Mouse (Mus musculus) kidney, postnatal 0 days (tissue): Measurements from ENCODE around the gene Efemp2. TPM values are rescaled to one million over a fixed set of nuclear protein-coding genes. Genes with fewer than 3 reads are reported as not detected.

Source experiments
- ATAC-seq: fragments of 200-750 bp; cut with Nextera tagmentation; replicated peaks from 2 replicates; pipeline ENCODE4 v1.8.0; 2017; ENCODE audit warnings: low read depth, moderate number of reproducible peaks, moderate TSS enrichment, moderate library complexity; ENCODE audit not compliant: low FRiP score
- DNase-seq: peaks from one replicate; pipeline ENCODE4 v3.0.0-alpha.2; 2016; ENCODE audit warnings: low spot score
- H3K27ac ChIP-seq: fragments of 300-500 bp; sonication (generic); 2 replicates; pipeline ENCODE4 v1.5.1; 2014; ENCODE audit warnings: mild to moderate bottlenecking
- H3K27me3 ChIP-seq: fragments of 300-500 bp; sonication (generic); 2 replicates; pipeline ENCODE4 v1.6.1; 2014; ENCODE audit warnings: low read length, mixed read lengths; ENCODE audit not compliant: insufficient read depth
- H3K36me3 ChIP-seq: fragments of 300-500 bp; sonication (generic); 2 replicates; pipeline ENCODE4 v1.6.1; 2014; ENCODE audit warnings: low read length, mixed read lengths; ENCODE audit not compliant: insufficient read depth
- H3K4me1 ChIP-seq: fragments of 300-500 bp; sonication (generic); replicated peaks from 2 replicates; pipeline ENCODE4 v1.6.1; 2014; ENCODE audit warnings: antibody characterized with exemption, low read length, mixed read lengths; ENCODE audit not compliant: insufficient read depth
- H3K4me2 ChIP-seq: fragments of 300-500 bp; sonication (generic); 2 replicates; pipeline ENCODE4 v1.6.1; 2014; ENCODE audit warnings: mild to moderate bottlenecking, low read length, moderate library complexity, mixed read lengths
- H3K4me3 ChIP-seq: fragments of 300-500 bp; sonication (generic); replicated peaks from 2 replicates; pipeline ENCODE4 v1.5.1; 2014; ENCODE audit warnings: low read depth, low read length
- H3K9ac ChIP-seq: fragments of 300-500 bp; sonication (generic); 2 replicates; pipeline ENCODE4 v1.6.1; 2014; ENCODE audit warnings: low read depth, low read length
- H3K9me3 ChIP-seq: fragments of 300-500 bp; sonication (generic); replicated peaks from 2 replicates; pipeline ENCODE4 v1.6.1; 2016; ENCODE audit warnings: low read length, inconsistent platforms, mixed read lengths
- CTCF ChIP-seq: IDR thresholded peaks from 2 replicates; pipeline ENCODE4 v1.5.1; 2016; ENCODE audit warnings: antibody characterized with exemption, low read depth, mild to moderate bottlenecking, moderate library complexity
- WGBS: fragments of 180-500 bp; shearing (Covaris S2); extraction: QIAGEN DNeasy Blood & Tissue Kit; methylation state at CpG from one replicate; pipeline ENCODE4 v1.1.7; 2014; 5-methylcytosine and 5-hydroxymethylcytosine counted together
- polyA plus RNA-seq: library from polyadenylated mRNA; unstranded; fragments of >200 nt; fragmentation: Nextera tagmentation; extraction: Ambion mirVana; gene quantifications from 2 replicates; pipeline ENCODE4 v1.2.1, GENCODE M21; 2015

Gene Efemp2
- polyA plus RNA-seq, 1 experiment from 2014 or later, result 126 TPM

- Histone ChIP-seq H3K4me3 (no peak overlapping the region), H3K27me3 (no peaks in the 10 kb centered on the region), H3K36me3 (no peaks in the 10 kb centered on the region), H3K27ac (no peak overlapping the region), H3K9me3 (no peaks in the 10 kb centered on the region), H3K4me1 (peaks cover 6% of the 10 kb centered on the region; the same call in 1 of the 2 replicates), H3K4me2 (no peak overlapping the region), H3K9ac (no peak overlapping the region)
- no peak for DNase-seq
- no peak for TF ChIP-seq CTCF
- ATAC-seq, result no peak
- 94% methylated on average over 3 of the region's 3 CpGs for WGBS
Observed at GRCm38 (mm10) chr19:5513005-5513349, 39.2 kb downstream of the Efemp2 start.

DNA sequence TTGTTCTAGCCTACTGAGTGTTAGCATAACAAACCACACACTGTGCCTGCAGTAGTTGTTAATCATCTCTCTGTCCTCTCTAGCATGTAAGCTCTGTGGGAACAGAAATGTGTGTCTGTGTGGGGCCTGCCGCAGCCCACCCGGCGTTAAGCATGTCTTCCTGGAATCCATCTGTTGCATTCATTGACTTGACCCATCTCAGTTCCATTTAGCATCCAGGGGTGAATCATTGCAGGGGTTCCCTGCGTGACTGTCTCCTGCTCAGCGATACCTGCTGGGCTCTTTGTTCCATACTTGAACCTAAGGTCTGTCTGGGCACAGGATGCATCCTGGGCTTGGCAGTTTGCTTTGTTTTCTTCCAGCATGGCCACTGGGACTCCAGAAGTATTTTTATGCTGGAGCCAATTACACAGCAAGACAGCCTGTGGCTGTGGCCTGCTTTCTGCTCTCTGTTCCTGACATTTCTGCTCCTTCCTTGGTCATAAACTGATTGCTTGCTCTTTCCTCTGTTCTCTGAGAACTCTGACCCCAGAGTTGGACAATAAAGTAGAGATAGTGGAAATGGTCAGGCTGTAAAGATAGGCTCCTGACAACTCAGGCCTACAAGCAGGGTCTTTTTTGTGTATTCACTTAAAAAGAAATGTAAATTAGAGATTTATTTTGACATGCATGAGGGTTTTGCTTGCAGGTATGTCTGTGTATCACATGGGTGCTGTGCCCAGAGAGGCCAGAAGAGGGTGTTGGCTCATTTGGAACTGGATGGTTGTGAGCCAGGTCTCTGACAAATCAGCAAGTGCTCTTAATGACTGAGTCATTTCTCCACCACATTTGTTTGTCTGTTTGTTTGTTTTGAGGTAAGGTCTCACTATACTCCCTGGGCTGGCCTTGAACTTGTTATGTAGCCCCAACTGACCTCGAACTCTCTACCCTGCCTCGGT lies 42.4 kb downstream of the Efemp2 start:
- Histone ChIP-seq H3K27ac (no peak overlapping the region), H3K9ac (no peak overlapping the region), H3K4me1 (peaks cover 4% of the 10 kb centered on the region; the same call in 1 of the 2 replicates), H3K36me3 (no peaks in the 10 kb centered on the region), H3K27me3 (no peaks in the 10 kb centered on the region), H3K4me2 (no peak overlapping the region), H3K9me3 (no peaks in the 10 kb centered on the region), H3K4me3 (no peak overlapping the region)
- ATAC-seq, result no peak
- DNase-seq, result no peak
- TF ChIP-seq CTCF, result peak; percentile 34; the same call in 1 of the 2 replicates
- WGBS, result 84% methylated on average over 7 of the region's 7 CpGs

GRCm38 (mm10) chr19:5516906-5517505 lies 43.3 kb downstream of the Efemp2 start:
- no peaks in the 10 kb centered on the region for H3K27me3 ChIP-seq
- no peaks in the 10 kb centered on the region for H3K9me3 ChIP-seq
- H3K4me3 ChIP-seq, result no peak overlapping the region
- DNase-seq (peak; percentile 19), ATAC-seq (no peak)
- WGBS, result 79% methylated on average over 8 of the region's 8 CpGs
- TF ChIP-seq CTCF, result peak; percentile 8; the same call in 1 of the 2 replicates
- no peak overlapping the region for H3K9ac ChIP-seq
- no peaks in the 10 kb centered on the region; the same call in 1 of the 2 replicates for H3K4me1 ChIP-seq
- no peak overlapping the region for H3K27ac ChIP-seq
- no peaks in the 10 kb centered on the region for H3K36me3 ChIP-seq
- no peak overlapping the region for H3K4me2 ChIP-seq

DNA sequence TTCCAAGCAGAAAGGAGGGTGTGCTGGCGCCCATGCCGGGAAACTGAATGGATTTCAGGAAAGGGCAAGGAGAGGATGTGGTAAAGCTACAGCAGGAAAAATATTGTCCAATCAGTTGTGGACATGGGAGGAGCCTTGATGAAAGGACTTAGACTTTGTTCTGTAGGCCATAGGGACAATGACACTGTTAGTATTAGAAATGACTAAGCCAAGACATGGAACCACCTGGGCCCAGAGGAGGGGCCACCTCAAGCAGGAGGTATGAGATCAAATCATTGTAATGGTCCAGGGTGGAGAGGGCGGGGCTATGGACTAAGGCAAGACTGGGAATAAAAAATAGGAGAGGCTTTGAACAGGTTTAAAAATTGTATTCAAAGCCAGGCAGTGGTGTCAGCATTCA lies 45.0 kb downstream of the Efemp2 start:
- Histone ChIP-seq H3K27me3 (no peaks in the 10 kb centered on the region), H3K9ac (no peak overlapping the region), H3K36me3 (no peaks in the 10 kb centered on the region), H3K4me3 (no peak overlapping the region), H3K9me3 (no peaks in the 10 kb centered on the region), H3K4me2 (no peak overlapping the region), H3K27ac (no peak overlapping the region), H3K4me1 (no peaks in the 10 kb centered on the region)
- ATAC-seq (no peak; the same call in 1 of the 2 replicates), DNase-seq (no peak)
- no peak for TF ChIP-seq CTCF
- 92% methylated on average over 3 of the region's 3 CpGs for WGBS

- Histone ChIP-seq H3K4me1 (no peaks in the 10 kb centered on the region), H3K36me3 (no peaks in the 10 kb centered on the region), H3K27ac (no peak overlapping the region), H3K9ac (no peak overlapping the region), H3K4me3 (no peak overlapping the region), H3K27me3 (no peaks in the 10 kb centered on the region), H3K9me3 (no peaks in the 10 kb centered on the region), H3K4me2 (no peak overlapping the region)
- TF ChIP-seq CTCF, result no peak
- WGBS, result 59% methylated on average over 5 of the region's 5 CpGs
- DNase-seq, result no peak
- no peak for ATAC-seq
Observed at GRCm38 (mm10) chr19:5525204-5525603, 51.5 kb downstream of the Efemp2 start.

GRCm38 (mm10) chr19:5529325-5530137 lies 55.8 kb downstream of the Efemp2 start:
- Histone ChIP-seq H3K36me3 (no peaks in the 10 kb centered on the region), H3K4me1 (no peaks in the 10 kb centered on the region), H3K27ac (peak overlapping the region; percentile 83), H3K4me2 (peak overlapping the region; percentile 48), H3K4me3 (peak overlapping the region; percentile 1; the same call in 1 of the 2 replicates), H3K27me3 (no peaks in the 10 kb centered on the region), H3K9me3 (no peaks in the 10 kb centered on the region), H3K9ac (peak overlapping the region; percentile 23; the same call in 1 of the 2 replicates)
- peak; percentile 100 for TF ChIP-seq CTCF
- WGBS, result 10% methylated on average over 20 of the region's 20 CpGs
- peak; percentile 97 for DNase-seq
- ATAC-seq, result peak; percentile 97
